Mouse (Mus musculus) forelimb bud, embryonic 11.5 days (tissue): ENCODE measurements around the gene Acsbg1.
"Not testable (repeated sequence)": the region's sequence is repeated elsewhere in the genome, so short reads cannot be mapped to it uniquely, and the experiment has no call there.

Experiments
- DNase-seq: peaks from one replicate; pipeline ENCODE4 v3.0.0-alpha.2; 2012; ENCODE audit warnings: low read depth, low spot score

Acsbg1 gene

GRCm38 (mm10) chr9:54614182-54614850 lies 47.4 kb downstream of the Acsbg1 start:
- peak; percentile 70 for DNase-seq

- DNase-seq = no peak
These were observed 48.9 kb downstream of the Acsbg1 start for GRCm38 (mm10) chr9:54612781-54613191.

- peak; percentile 30 for DNase-seq
These were observed 56.8 kb downstream of the Acsbg1 start for GRCm38 (mm10) chr9:54604886-54605285.

- no peak for DNase-seq
These were observed 57.5 kb downstream of the Acsbg1 start for GRCm38 (mm10) chr9:54604131-54604654.

- no peak for DNase-seq
These were observed 58.8 kb downstream of the Acsbg1 start for GRCm38 (mm10) chr9:54602916-54603315.

GRCm38 (mm10) chr9:54602386-54602785 lies 59.3 kb downstream of the Acsbg1 start:
- DNase-seq = no peak

GRCm38 (mm10) chr9:54596752-54597465 lies 64.8 kb downstream of the Acsbg1 start:
- no peak for DNase-seq

GRCm38 (mm10) chr9:54593652-54594051 lies 68.0 kb downstream of the Acsbg1 start:
- not testable (repeated sequence) for DNase-seq

- no peak for DNase-seq
These were observed 73.8 kb downstream of the Acsbg1 start for GRCm38 (mm10) chr9:54587863-54588262.

- DNase-seq = peak; percentile 96
These were observed 75.2 kb downstream of the Acsbg1 start, which contains the start of gene Idh3a for GRCm38 (mm10) chr9:54586199-54587061. Gene Idh3a (plus strand): TSS chr9:54586334.

GRCm38 (mm10) chr9:54585839-54586198 lies 75.9 kb downstream of the Acsbg1 start:
- DNase-seq = no peak

GRCm38 (mm10) chr9:54584127-54584526 lies 77.5 kb downstream of the Acsbg1 start:
- DNase-seq = not testable (repeated sequence)

GRCm38 (mm10) chr9:54583712-54584111 lies 78.0 kb downstream of the Acsbg1 start:
- no peak for DNase-seq

GRCm38 (mm10) chr9:54571130-54571839 lies 90.4 kb downstream of the Acsbg1 start:
- no peak for DNase-seq

GRCm38 (mm10) chr9:54568732-54569131 lies 92.9 kb downstream of the Acsbg1 start:
- no peak for DNase-seq

- DNase-seq = no peak
These were observed 94.7 kb downstream of the Acsbg1 start for GRCm38 (mm10) chr9:54566958-54567357.

GRCm38 (mm10) chr9:54560831-54561601 lies 100.7 kb downstream of the Acsbg1 start:
- no peak for DNase-seq

GRCm38 (mm10) chr9:54559771-54560471 lies 101.7 kb downstream of the Acsbg1 start, which contains the start of gene Cib2:
Gene Cib2 (minus strand): TSS chr9:54560218.
- peak; percentile 68 for DNase-seq

- no peak for DNase-seq
These were observed 102.9 kb downstream of the Acsbg1 start for GRCm38 (mm10) chr9:54558731-54559130.

- no peak for DNase-seq
These were observed 106.6 kb downstream of the Acsbg1 start for GRCm38 (mm10) chr9:54555044-54555443.
